Mouse (Mus musculus): ENCODE results near the gene Sec31a. TPM values are rescaled to one million over a fixed set of nuclear protein-coding genes. Genes with fewer than 3 reads are reported as not detected.

Sec31a gene
- polyA plus RNA-seq, 2 experiments: 43.6 to 48.5 TPM

- H3K9ac ChIP-seq (replicated peaks): no peak overlapping the region
- no peak overlapping the region for H3K27ac ChIP-seq
- ATAC-seq (ENCODE audit: insufficient read depth) (no peak), DNase-seq (ENCODE audit: low read depth in 3 of 3, low spot score in 3 of 3) (no peak)
- no peak for TF ChIP-seq EP300 (IDR thresholded peaks at IDR 0.05; ENCODE audit: low read depth)
- no peak for TF ChIP-seq CTCF (IDR thresholded peaks at IDR 0.05; ENCODE audit: low read depth)
- WGBS (ENCODE audit: insufficient replicate concordance): 37% methylated on average over 3 of the region's 3 CpGs
- H3K36me3 ChIP-seq (replicated peaks; ENCODE audit: control insufficient read depth, insufficient read depth, low read depth): no peaks in the 10 kb centered on the region
- no peak overlapping the region for H3K4me3 ChIP-seq (ENCODE audit: insufficient read depth in 1 of 2, low read depth in 2 of 2, low read length in 2 of 2)
- no peaks in the 10 kb centered on the region for H3K4me1 ChIP-seq (replicated peaks; ENCODE audit: control insufficient read depth in 2 of 2, insufficient read depth in 2 of 2, low read length in 1 of 2)
- H3K27me3 ChIP-seq (ENCODE audit: control insufficient read depth, insufficient read depth, low read length): no peaks in the 10 kb centered on the region
- H3K4me2 ChIP-seq (ENCODE audit: low read depth): no peak overlapping the region
- no peaks in the 10 kb centered on the region for H3K9me3 ChIP-seq (ENCODE audit: control insufficient read depth, low read length)
Measured at GRCm38 (mm10) chr5:100315646-100316045, 100.4 kb downstream of the Sec31a start.

- Histone ChIP-seq H3K27ac (no peak overlapping the region), H3K4me3 (ENCODE audit: insufficient read depth in 1 of 2, low read depth in 2 of 2, low read length in 2 of 2) (no peak overlapping the region), H3K4me2 (ENCODE audit: low read depth) (no peak overlapping the region), H3K9ac (replicated peaks) (no peak overlapping the region), H3K36me3 (replicated peaks; ENCODE audit: control insufficient read depth, insufficient read depth, low read depth) (no peaks in the 10 kb centered on the region), H3K4me1 (replicated peaks; ENCODE audit: control insufficient read depth in 2 of 2, insufficient read depth in 2 of 2, low read length in 1 of 2) (no peaks in the 10 kb centered on the region), H3K9me3 (ENCODE audit: control insufficient read depth, low read length) (no peaks in the 10 kb centered on the region), H3K27me3 (ENCODE audit: control insufficient read depth, insufficient read depth, low read length) (no peaks in the 10 kb centered on the region)
- WGBS (ENCODE audit: insufficient replicate concordance): 56% methylated on average over 5 of the region's 5 CpGs
- TF ChIP-seq CTCF (IDR thresholded peaks at IDR 0.05; ENCODE audit: low read depth) (no peak), EP300 (IDR thresholded peaks at IDR 0.05; ENCODE audit: low read depth) (no peak)
- DNase-seq (ENCODE audit: low read depth in 3 of 3, low spot score in 3 of 3) (no peak), ATAC-seq (ENCODE audit: insufficient read depth) (no peak)
Measured at GRCm38 (mm10) chr5:100312391-100312790, 103.6 kb downstream of the Sec31a start.

Other genes starting within 250 kb of the Sec31a start
- 5.7 and 8.5 TPM in 2 replicates for gene Lin54, start 84.4 kb upstream of the Sec31a start, polyA plus RNA-seq (2012; rRNA removed)
- 11.0 and 12.0 TPM in 2 replicates for gene Lin54, start 84.4 kb upstream of the Sec31a start, polyA plus RNA-seq (2014; fragmentation: Nextera tagmentation; extraction: Ambion mirVana)
- 18.4 and 28.2 TPM in 2 replicates for gene Cops4, start 102.1 kb upstream of the Sec31a start, polyA plus RNA-seq (2012; rRNA removed)
- 70.9 and 74.5 TPM in 2 replicates for gene Cops4, start 102.1 kb upstream of the Sec31a start, polyA plus RNA-seq (2014; fragmentation: Nextera tagmentation; extraction: Ambion mirVana)
- 64.3 and 87.8 TPM in 2 replicates for gene Plac8, start 156.0 kb upstream of the Sec31a start, polyA plus RNA-seq (2012; rRNA removed)
- 67.3 and 91.1 TPM in 2 replicates for gene Plac8, start 156.0 kb upstream of the Sec31a start, polyA plus RNA-seq (2014; fragmentation: Nextera tagmentation; extraction: Ambion mirVana)

Measured in liver, embryonic 14.5 days (tissue).